Mouse (Mus musculus) neural tube, embryonic 11.5 days (tissue): ENCODE data around the gene Tmbim4. TPM values are rescaled to one million over a fixed set of nuclear protein-coding genes. Genes with fewer than 3 reads are reported as not detected.

Experiments used
- ATAC-seq: fragments of 200-750 bp; cut with Nextera tagmentation; 2 replicates; pipeline ENCODE4 v1.8.0; 2017; ENCODE audit warnings: moderate number of reproducible peaks, mild to moderate bottlenecking, moderate TSS enrichment, moderate library complexity; ENCODE audit not compliant: insufficient read depth, low FRiP score, low TSS enrichment
- DNase-seq: peaks from one replicate; pipeline ENCODE4 v3.0.0-alpha.2; 2015; ENCODE audit warnings: low spot score
- H3K27ac ChIP-seq: fragments of 300-500 bp; sonication (generic); 2 replicates; pipeline ENCODE4 v1.5.1; 2014; ENCODE audit warnings: low read depth, mild to moderate bottlenecking, low read length
- H3K27me3 ChIP-seq: fragments of 300-500 bp; sonication (generic); 2 replicates; pipeline ENCODE4 v1.6.1; 2014; ENCODE audit warnings: mild to moderate bottlenecking, low read length, mixed read lengths; ENCODE audit not compliant: control insufficient read depth, insufficient read depth
- H3K36me3 ChIP-seq: fragments of 300-500 bp; sonication (generic); 2 replicates; pipeline ENCODE4 v1.6.1; 2014; ENCODE audit warnings: mild to moderate bottlenecking, low read length, moderate library complexity, mixed read lengths; ENCODE audit not compliant: control insufficient read depth, insufficient read depth
- H3K4me1 ChIP-seq: fragments of 300-500 bp; sonication (generic); 2 replicates; pipeline ENCODE4 v1.6.1; 2014; ENCODE audit warnings: low read length, mixed read lengths; ENCODE audit not compliant: control insufficient read depth, insufficient read depth
- H3K4me2 ChIP-seq: fragments of 300-500 bp; sonication (generic); 2 replicates; pipeline ENCODE4 v1.6.1; 2014; ENCODE audit warnings: low read depth, mild to moderate bottlenecking, moderate library complexity
- H3K4me3 ChIP-seq: fragments of 300-500 bp; sonication (generic); 2 replicates; pipeline ENCODE4 v1.5.1; 2014; ENCODE audit warnings: low read depth, low read length
- H3K9ac ChIP-seq: fragments of 300-500 bp; sonication (generic); 2 replicates; pipeline ENCODE4 v1.6.1; 2014; ENCODE audit warnings: mild to moderate bottlenecking, low read length
- H3K9me3 ChIP-seq: fragments of 300-500 bp; sonication (generic); 2 replicates; pipeline ENCODE4 v1.6.1; 2016; ENCODE audit warnings: low read length; ENCODE audit not compliant: control insufficient read depth
- WGBS: fragments of 180-500 bp; shearing (Covaris S2); extraction: QIAGEN DNeasy Blood & Tissue Kit; methylation state at CpG from one replicate; pipeline ENCODE4 v1.1.7; 2014; 5-methylcytosine and 5-hydroxymethylcytosine counted together
- polyA plus RNA-seq: library from polyadenylated mRNA; unstranded; fragments of >200 nt; fragmentation: Nextera tagmentation; extraction: Ambion mirVana; gene quantifications from 2 replicates; pipeline ENCODE4 v1.2.1, GENCODE M21; 2014

Gene Tmbim4
- polyA plus RNA-seq, 1 experiment from 2014 or later = 85.4 TPM

DNA sequence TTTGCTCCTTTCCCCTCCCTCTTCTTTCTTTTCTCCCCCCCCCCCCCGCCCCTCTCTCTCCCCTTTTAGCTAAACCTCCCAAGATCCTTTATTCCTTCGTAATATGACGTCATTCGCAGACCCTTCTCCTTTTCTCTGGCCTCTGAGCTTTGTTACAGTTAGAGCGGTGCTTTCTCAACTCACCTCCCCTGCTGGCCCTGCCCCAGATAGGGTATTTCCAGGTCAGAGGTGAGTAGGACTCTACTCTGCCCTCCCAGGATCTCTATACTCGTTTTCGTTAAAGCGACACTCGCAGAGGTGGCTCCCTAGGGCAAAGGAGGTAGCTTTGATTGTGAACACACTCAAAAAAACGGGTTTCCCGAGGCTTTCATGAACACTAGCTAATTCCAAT, 70.5 kb downstream of the Tmbim4 start:
- H3K4me3 ChIP-seq = no peak overlapping the region
- H3K4me2 ChIP-seq = peak overlapping the region; percentile 30
- H3K36me3 ChIP-seq = no peaks in the 10 kb centered on the region
- 22% methylated on average over 10 of the region's 11 CpGs for WGBS
- 0 out of 2 replicates have a peak overlapping the region, but pooled peaks have one; percentile 5 for H3K9ac ChIP-seq
- DNase-seq (no peak), ATAC-seq (no peak)
- H3K27ac ChIP-seq = no peak overlapping the region
- H3K9me3 ChIP-seq = no peaks in the 10 kb centered on the region
- no peaks in the 10 kb centered on the region for H3K27me3 ChIP-seq
- peaks cover 7% of the 10 kb centered on the region for H3K4me1 ChIP-seq

DNA sequence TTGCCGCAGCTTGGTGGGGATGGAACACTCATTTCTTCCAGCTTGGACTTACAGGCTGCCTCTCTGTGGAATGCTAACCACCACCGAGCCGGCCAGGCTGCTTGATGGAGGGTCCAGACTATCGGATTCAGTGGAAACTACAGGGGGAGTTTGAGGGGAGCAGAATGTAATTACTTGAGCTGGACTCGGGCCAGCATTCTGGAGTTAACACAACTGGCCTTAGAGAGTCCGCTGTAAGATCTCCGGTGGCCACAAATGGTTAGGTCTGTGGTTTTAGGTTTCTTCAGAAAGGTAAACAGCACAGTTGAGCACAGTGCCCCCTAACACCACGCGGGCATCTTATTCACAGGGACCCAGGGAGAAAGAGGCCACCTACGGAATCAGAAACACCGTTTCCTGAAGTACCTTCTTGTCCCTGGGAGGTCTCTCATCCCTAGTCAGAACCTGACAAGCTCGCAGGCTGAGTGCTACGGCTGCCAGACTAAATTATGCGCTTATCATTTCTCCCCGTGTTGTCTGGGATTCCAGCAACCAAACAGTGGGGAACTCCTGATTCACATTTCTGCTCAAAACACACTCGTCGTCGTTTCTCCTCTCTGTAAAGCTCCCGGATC, 71.0 kb downstream of the Tmbim4 start:
- DNase-seq = peak; percentile 62
- H3K9me3 ChIP-seq = no peaks in the 10 kb centered on the region
- no peaks in the 10 kb centered on the region for H3K36me3 ChIP-seq
- H3K27ac ChIP-seq = no peak overlapping the region
- no peak; the same call in 1 of the 2 replicates for ATAC-seq
- peaks cover 7% of the 10 kb centered on the region for H3K4me1 ChIP-seq
- H3K27me3 ChIP-seq = no peaks in the 10 kb centered on the region
- no peak overlapping the region for H3K4me3 ChIP-seq
- H3K9ac ChIP-seq = 0 out of 2 replicates have a peak overlapping the region, but pooled peaks have one; percentile 3
- H3K4me2 ChIP-seq = peak overlapping the region; percentile 30
- WGBS = 24% methylated on average over 19 of the region's 19 CpGs

DNA sequence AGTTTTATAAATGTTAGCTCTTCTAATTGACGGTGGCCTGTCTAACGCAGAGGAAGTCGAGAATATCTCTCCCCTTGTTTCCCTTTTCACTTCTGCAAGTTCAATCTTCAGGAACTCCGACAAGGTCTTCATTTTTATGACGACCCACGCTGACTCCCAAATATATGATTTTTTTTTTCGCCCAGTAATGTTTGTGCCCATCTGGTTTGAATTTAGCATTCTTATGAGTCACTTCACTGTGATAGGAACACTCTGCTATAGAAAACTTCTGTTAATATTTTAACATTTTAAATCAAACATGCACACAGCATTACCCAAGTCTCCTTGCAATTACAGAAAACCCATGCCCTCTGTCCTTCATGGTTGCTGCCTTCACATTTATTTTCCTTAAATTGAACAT, 71.9 kb downstream of the Tmbim4 start:
- no peak overlapping the region for H3K27ac ChIP-seq
- H3K4me3 ChIP-seq = no peak overlapping the region
- H3K27me3 ChIP-seq = no peaks in the 10 kb centered on the region
- no peak overlapping the region for H3K4me2 ChIP-seq
- DNase-seq = no peak
- H3K4me1 ChIP-seq = peaks cover 7% of the 10 kb centered on the region
- no peaks in the 10 kb centered on the region for H3K9me3 ChIP-seq
- no peaks in the 10 kb centered on the region for H3K36me3 ChIP-seq
- WGBS = 62% methylated on average over 7 of the region's 7 CpGs
- ATAC-seq = no peak
- no peak overlapping the region for H3K9ac ChIP-seq

Other genes starting within 250 kb of the Tmbim4 start
- gene Helb, start 88.6 kb upstream of the Tmbim4 start, polyA plus RNA-seq = 3.2 and 3.9 TPM in 2 replicates
- 0.58 and 1.2 TPM in 2 replicates for gene Irak3, start 540 bp downstream of the Tmbim4 start, polyA plus RNA-seq
- gene Llph, start 25.5 kb downstream of the Tmbim4 start, polyA plus RNA-seq = 57.0 and 61.1 TPM in 2 replicates